Mouse (Mus musculus): ENCODE data around the gene Prkab1. TPM values are rescaled to one million over a fixed set of nuclear protein-coding genes. Genes with fewer than 3 reads are reported as not detected.
A peak's percentile ranks its signal among the peaks of the same experiment; 100 is the strongest.

Gene Prkab1
- polyA plus RNA-seq, 1 experiment from 2014 or later, result 63.0 TPM

- Histone ChIP-seq H3K4me3 (peak overlapping the region; percentile 12; the same call in 1 of the 2 replicates), H3K27me3 (0 out of 2 replicates have a peak, but pooled peaks cover 14% of the 10 kb centered on the region), H3K9ac (replicated peaks) (no peak overlapping the region; the same call in 1 of the 2 replicates), H3K4me2 (replicated peaks) (peak overlapping the region; percentile 39), H3K27ac (replicated peaks) (no peak overlapping the region), H3K9me3 (no peaks in the 10 kb centered on the region), H3K36me3 (no peaks in the 10 kb centered on the region), H3K4me1 (peaks cover 6% of the 10 kb centered on the region)
- 4% methylated on average over 19 of the region's 19 CpGs for WGBS
- no peak for ATAC-seq (ENCODE audit: low FRiP score, low read depth)
These were observed 6.4 kb upstream of the Prkab1 start for GRCm38 (mm10) chr5:116030566-116031189.

- Histone ChIP-seq H3K9me3 (no peaks in the 10 kb centered on the region), H3K4me1 (peaks cover 6% of the 10 kb centered on the region), H3K4me3 (no peak overlapping the region), H3K9ac (replicated peaks) (no peak overlapping the region), H3K36me3 (no peaks in the 10 kb centered on the region), H3K27ac (replicated peaks) (no peak overlapping the region), H3K4me2 (replicated peaks) (no peak overlapping the region), H3K27me3 (0 out of 2 replicates have a peak, but pooled peaks cover 10% of the 10 kb centered on the region)
- ATAC-seq (ENCODE audit: low FRiP score, low read depth), result no peak
- 80% methylated on average over 7 of the region's 7 CpGs for WGBS
These were observed 4.8 kb upstream of the Prkab1 start for GRCm38 (mm10) chr5:116029071-116029470.

GRCm38 (mm10) chr5:116026561-116026960 is 2.3 kb upstream of the Prkab1 start:
- ATAC-seq (ENCODE audit: low FRiP score, low read depth), result no peak
- Histone ChIP-seq H3K27me3 (0 out of 2 replicates have a peak, but pooled peaks cover 7% of the 10 kb centered on the region), H3K9me3 (no peaks in the 10 kb centered on the region), H3K4me3 (no peak overlapping the region), H3K4me1 (peaks cover 22% of the 10 kb centered on the region), H3K36me3 (peaks cover 3% of the 10 kb centered on the region), H3K4me2 (replicated peaks) (no peak overlapping the region), H3K9ac (replicated peaks) (no peak overlapping the region), H3K27ac (replicated peaks) (no peak overlapping the region)
- 93% methylated on average over 14 of the region's 14 CpGs for WGBS

GRCm38 (mm10) chr5:116026107-116026506 is 1.8 kb upstream of the Prkab1 start:
- H3K4me3 ChIP-seq, result no peak overlapping the region
- no peak overlapping the region for H3K4me2 ChIP-seq (replicated peaks)
- peaks cover 7% of the 10 kb centered on the region for H3K36me3 ChIP-seq
- no peak overlapping the region for H3K27ac ChIP-seq (replicated peaks)
- no peaks in the 10 kb centered on the region for H3K9me3 ChIP-seq
- 0 out of 2 replicates have a peak, but pooled peaks cover 6% of the 10 kb centered on the region for H3K27me3 ChIP-seq
- 92% methylated on average over 5 of the region's 5 CpGs for WGBS
- ATAC-seq (ENCODE audit: low FRiP score, low read depth), result no peak
- no peak overlapping the region for H3K9ac ChIP-seq (replicated peaks)
- H3K4me1 ChIP-seq, result peaks cover 22% of the 10 kb centered on the region

- peak overlapping the region; percentile 91 for H3K4me3 ChIP-seq
- H3K27me3 ChIP-seq, result no peaks in the 10 kb centered on the region
- WGBS, result under 1% methylated on average over 28 of the region's 28 CpGs
- peaks cover 16% of the 10 kb centered on the region for H3K4me1 ChIP-seq
- ATAC-seq (ENCODE audit: low FRiP score, low read depth), result peak; percentile 72
- H3K9ac ChIP-seq (replicated peaks), result peak overlapping the region; percentile 85
- H3K27ac ChIP-seq (replicated peaks), result peak overlapping the region; percentile 81
- H3K4me2 ChIP-seq (replicated peaks), result peak overlapping the region; percentile 87
- H3K9me3 ChIP-seq, result no peaks in the 10 kb centered on the region
- H3K36me3 ChIP-seq, result peaks cover 30% of the 10 kb centered on the region
These were observed 455 bp downstream of the Prkab1 start for GRCm38 (mm10) chr5:116023821-116024284.

- Histone ChIP-seq H3K4me2 (replicated peaks) (peak overlapping the region; percentile 87), H3K27me3 (no peaks in the 10 kb centered on the region), H3K9ac (replicated peaks) (peak overlapping the region; percentile 85), H3K4me1 (peaks cover 16% of the 10 kb centered on the region), H3K9me3 (no peaks in the 10 kb centered on the region), H3K36me3 (peaks cover 36% of the 10 kb centered on the region), H3K27ac (replicated peaks) (0 out of 2 replicates have a peak overlapping the region, but pooled peaks have one; percentile 10), H3K4me3 (peak overlapping the region; percentile 91)
- ATAC-seq (ENCODE audit: low FRiP score, low read depth), result no peak
- WGBS, result 31% methylated on average over 8 of the region's 8 CpGs
These were observed 1.1 kb downstream of the Prkab1 start for GRCm38 (mm10) chr5:116023251-116023661.

GRCm38 (mm10) chr5:116022658-116023200 is 1.6 kb downstream of the Prkab1 start:
- WGBS, result 86% methylated on average over 7 of the region's 7 CpGs
- ATAC-seq (ENCODE audit: low FRiP score, low read depth), result no peak
- peak overlapping the region; percentile 85 for H3K9ac ChIP-seq (replicated peaks)

GRCm38 (mm10) chr5:116022131-116022530 is 2.2 kb downstream of the Prkab1 start:
- 0 out of 2 replicates have a peak overlapping the region, but pooled peaks have one; percentile 87 for H3K4me2 ChIP-seq (replicated peaks)
- no peaks in the 10 kb centered on the region for H3K9me3 ChIP-seq
- no peaks in the 10 kb centered on the region for H3K27me3 ChIP-seq
- peaks cover 16% of the 10 kb centered on the region for H3K4me1 ChIP-seq
- H3K9ac ChIP-seq (replicated peaks), result no peak overlapping the region
- H3K36me3 ChIP-seq, result peaks cover 47% of the 10 kb centered on the region
- 0 out of 2 replicates have a peak overlapping the region, but pooled peaks have one; percentile 91 for H3K4me3 ChIP-seq
- no peak for ATAC-seq (ENCODE audit: low FRiP score, low read depth)
- no peak overlapping the region for H3K27ac ChIP-seq (replicated peaks)
- 96% methylated on average over 12 of the region's 12 CpGs for WGBS

More at GRCm38 (mm10) chr5:116022658-116023200, 1.6 kb downstream of the Prkab1 start:
- Histone ChIP-seq H3K4me1 (peaks cover 16% of the 10 kb centered on the region), H3K9me3 (no peaks in the 10 kb centered on the region), H3K4me3 (peak overlapping the region; percentile 91; the same call in 1 of the 2 replicates), H3K27me3 (no peaks in the 10 kb centered on the region), H3K4me2 (replicated peaks) (peak overlapping the region; percentile 87), H3K36me3 (peaks cover 41% of the 10 kb centered on the region), H3K27ac (replicated peaks) (no peak overlapping the region)

GRCm38 (mm10) chr5:116021552-116021951 is 2.8 kb downstream of the Prkab1 start:
- Histone ChIP-seq H3K9me3 (no peaks in the 10 kb centered on the region), H3K27ac (replicated peaks) (no peak overlapping the region), H3K27me3 (no peaks in the 10 kb centered on the region), H3K9ac (replicated peaks) (no peak overlapping the region), H3K36me3 (peaks cover 53% of the 10 kb centered on the region), H3K4me3 (no peak overlapping the region), H3K4me1 (peaks cover 16% of the 10 kb centered on the region), H3K4me2 (replicated peaks) (no peak overlapping the region)
- no peak for ATAC-seq (ENCODE audit: low FRiP score, low read depth)
- WGBS, result 93% methylated on average over 14 of the region's 14 CpGs

GRCm38 (mm10) chr5:116019371-116019770 is 4.9 kb downstream of the Prkab1 start:
- Histone ChIP-seq H3K9me3 (no peaks in the 10 kb centered on the region), H3K9ac (replicated peaks) (no peak overlapping the region), H3K4me3 (no peak overlapping the region), H3K27me3 (no peaks in the 10 kb centered on the region), H3K27ac (replicated peaks) (no peak overlapping the region), H3K4me2 (replicated peaks) (no peak overlapping the region), H3K36me3 (peaks cover 75% of the 10 kb centered on the region), H3K4me1 (peaks cover 16% of the 10 kb centered on the region)
- no peak for ATAC-seq (ENCODE audit: low FRiP score, low read depth)
- WGBS, result 88% methylated on average over 11 of the region's 11 CpGs

GRCm38 (mm10) chr5:116018784-116019183 is 5.5 kb downstream of the Prkab1 start:
- Histone ChIP-seq H3K36me3 (peaks cover 81% of the 10 kb centered on the region), H3K9me3 (no peaks in the 10 kb centered on the region), H3K4me2 (replicated peaks) (no peak overlapping the region), H3K9ac (replicated peaks) (no peak overlapping the region), H3K4me3 (no peak overlapping the region), H3K27me3 (no peaks in the 10 kb centered on the region), H3K4me1 (peaks cover 15% of the 10 kb centered on the region), H3K27ac (replicated peaks) (no peak overlapping the region)
- no peak for ATAC-seq (ENCODE audit: low FRiP score, low read depth)
- WGBS, result 87% methylated on average over 6 of the region's 6 CpGs

GRCm38 (mm10) chr5:116018196-116018595 is 6.1 kb downstream of the Prkab1 start:
- Histone ChIP-seq H3K36me3 (peaks cover 87% of the 10 kb centered on the region), H3K9ac (replicated peaks) (no peak overlapping the region), H3K4me2 (replicated peaks) (no peak overlapping the region), H3K4me3 (no peak overlapping the region), H3K9me3 (no peaks in the 10 kb centered on the region), H3K27me3 (no peaks in the 10 kb centered on the region), H3K4me1 (peaks cover 9% of the 10 kb centered on the region), H3K27ac (replicated peaks) (no peak overlapping the region)
- ATAC-seq (ENCODE audit: low FRiP score, low read depth), result no peak
- 93% methylated on average over 9 of the region's 9 CpGs for WGBS

Measured in midbrain, embryonic 12.5 days (tissue).